Mouse (Mus musculus): Measurements from ENCODE around the gene Lypd6.

The Lypd6 gene

GRCm38 (mm10) chr2:50163608-50164007, 97.4 kb downstream of the Lypd6 start:
- in situ Hi-C loops (cut with MboI; ENCODE audit: low sequenced_read_pairs), result no loop called here

DNA sequence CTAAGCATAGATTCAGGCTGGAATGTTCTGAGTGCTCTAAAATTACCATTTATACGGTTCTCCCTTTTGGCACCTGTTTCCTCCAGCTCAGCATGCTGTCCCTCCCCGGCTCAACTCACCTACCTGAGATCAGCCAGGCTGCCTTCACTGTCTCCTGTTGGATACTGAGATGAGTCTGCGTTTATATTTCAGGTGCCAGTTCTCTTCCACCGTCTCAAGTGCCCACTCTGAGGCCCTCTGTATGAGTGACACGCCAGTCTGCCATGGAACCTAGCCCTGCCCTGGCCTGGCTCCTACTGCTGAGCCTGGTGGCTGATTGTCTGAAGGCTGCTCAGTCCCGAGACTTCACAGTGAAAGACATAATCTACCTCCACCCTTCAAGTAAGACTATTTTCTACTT, 99.0 kb downstream of the Lypd6 start:
- in situ Hi-C loops (cut with MboI; ENCODE audit: low sequenced_read_pairs), result no loop called here

DNA sequence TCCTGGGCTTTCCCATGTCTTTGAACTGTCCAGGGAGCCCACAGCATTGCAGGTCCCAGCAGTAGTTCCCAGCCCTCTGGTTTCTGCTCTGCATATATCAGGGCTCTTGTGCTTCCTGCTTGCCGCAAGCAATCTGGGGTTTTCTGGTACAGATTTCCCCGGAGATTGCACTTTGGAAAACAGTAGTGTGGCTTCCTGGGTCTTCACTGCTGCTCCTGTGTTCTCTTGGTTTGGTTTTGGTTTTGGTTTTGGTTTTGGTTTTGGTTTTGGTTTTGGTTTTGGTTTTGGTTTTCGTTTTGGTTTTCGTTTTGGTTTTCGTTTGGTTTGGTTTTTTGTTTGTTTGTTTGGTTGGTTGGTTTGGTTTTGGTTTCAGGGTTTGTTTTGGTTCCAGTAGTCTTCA, 99.9 kb downstream of the Lypd6 start:
- in situ Hi-C loops (cut with MboI; ENCODE audit: low sequenced_read_pairs), result no loop called here

- in situ Hi-C loops (cut with MboI; ENCODE audit: low sequenced_read_pairs), result no loop called here
These were observed 107.7 kb downstream of the Lypd6 start for GRCm38 (mm10) chr2:50173730-50174528.

DNA sequence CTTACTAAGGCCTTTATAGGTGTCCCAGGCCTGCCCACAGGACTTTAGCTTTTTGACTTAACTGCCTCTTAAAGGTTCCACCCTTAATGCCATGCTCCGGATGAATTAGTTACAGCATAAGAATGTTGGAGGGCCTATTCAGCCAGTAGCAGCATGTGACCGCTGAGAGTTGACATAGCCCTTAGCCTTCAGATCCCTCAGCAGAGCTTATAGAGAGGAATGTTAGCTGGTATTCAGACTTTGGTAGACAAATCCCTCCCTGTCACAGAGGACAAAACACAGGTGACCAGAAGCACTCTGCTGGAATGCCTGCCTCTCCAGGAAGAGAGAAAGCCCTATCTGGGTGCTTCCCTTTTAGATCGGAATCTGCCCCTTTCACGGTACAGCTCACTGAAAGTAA, 109.5 kb downstream of the Lypd6 start:
- in situ Hi-C loops (cut with MboI; ENCODE audit: low sequenced_read_pairs), result no loop called here

DNA sequence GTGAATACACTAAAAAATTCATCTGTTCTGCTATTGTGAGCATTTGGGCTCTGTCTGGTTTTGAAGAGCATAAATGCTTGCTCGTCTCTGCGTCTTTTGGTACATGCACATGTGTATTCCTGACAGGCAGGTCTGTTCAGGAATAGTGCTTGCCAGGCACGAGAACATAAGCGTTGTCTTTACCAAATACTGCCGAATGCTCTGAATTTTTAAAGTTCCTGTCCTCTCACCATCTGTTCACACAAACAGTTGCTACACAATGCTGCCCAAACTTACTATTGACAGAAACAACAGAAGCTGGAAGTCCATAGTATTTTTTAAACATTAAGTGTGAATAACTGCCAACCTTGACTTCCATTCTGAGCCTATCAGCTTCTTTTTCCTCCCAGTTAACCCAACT, 112.9 kb downstream of the Lypd6 start:
- in situ Hi-C loops (cut with MboI; ENCODE audit: low sequenced_read_pairs), result no loop called here

- in situ Hi-C loops (cut with MboI; ENCODE audit: low sequenced_read_pairs), result no loop called here
These were observed 114.2 kb downstream of the Lypd6 start for GRCm38 (mm10) chr2:50180423-50180822.

GRCm38 (mm10) chr2:50181332-50181731, 115.1 kb downstream of the Lypd6 start:
- in situ Hi-C loops (cut with MboI; ENCODE audit: low sequenced_read_pairs), result no loop called here

DNA sequence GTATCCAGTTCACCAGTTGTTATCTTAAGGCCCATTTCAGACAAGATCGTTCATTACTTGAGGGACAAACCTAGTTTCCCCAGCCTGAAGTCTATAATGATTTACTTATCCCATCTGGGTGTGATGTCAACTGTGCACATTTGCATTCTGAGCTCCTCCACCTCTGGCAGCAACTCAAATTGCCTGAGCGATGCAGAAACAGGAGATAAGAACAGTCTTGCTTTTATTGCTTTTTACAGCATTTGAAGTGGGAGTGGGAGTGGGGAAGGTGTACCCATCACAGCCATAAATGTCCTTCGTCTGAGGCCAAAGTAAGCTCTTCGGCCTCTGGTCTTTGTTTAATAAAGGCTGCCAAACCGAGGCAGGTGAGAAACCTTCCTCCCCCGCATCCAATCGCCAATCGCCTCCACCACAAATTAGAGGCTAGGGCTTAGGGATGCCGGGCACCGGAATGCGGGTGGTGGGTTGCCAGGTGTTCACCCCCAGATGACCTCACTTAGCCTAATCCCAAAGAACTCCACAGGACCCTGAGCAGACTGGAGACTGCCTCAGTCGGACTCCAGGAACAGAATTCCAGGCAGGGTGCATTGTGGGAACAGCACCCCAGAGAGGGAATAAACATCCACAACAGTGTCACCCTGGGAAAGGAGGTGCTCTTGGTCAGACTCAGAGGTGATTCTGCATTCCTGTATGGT, 120.6 kb downstream of the Lypd6 start:
- in situ Hi-C loops (cut with MboI; ENCODE audit: low sequenced_read_pairs), result no loop called here

DNA sequence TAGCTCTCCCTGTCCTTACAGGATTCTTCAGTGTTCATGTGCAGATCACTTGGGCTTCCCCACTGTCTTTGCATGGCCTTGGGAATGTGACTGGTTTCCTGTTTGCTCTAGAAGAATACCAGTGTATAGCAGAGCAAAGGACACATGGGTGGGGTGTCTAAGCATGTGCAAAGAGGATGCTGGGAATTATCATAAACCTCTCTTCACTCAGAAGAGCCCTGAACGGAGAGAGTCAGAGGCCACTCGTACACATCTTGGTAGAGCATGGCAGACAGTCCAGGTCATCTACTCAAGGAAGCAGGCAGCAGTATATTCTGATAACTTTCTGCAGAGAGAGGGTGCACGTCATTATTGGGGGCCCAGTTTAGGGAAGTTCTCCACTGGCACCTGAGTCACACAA, 122.6 kb downstream of the Lypd6 start:
- in situ Hi-C loops (cut with MboI; ENCODE audit: low sequenced_read_pairs), result no loop called here

- in situ Hi-C loops (cut with MboI; ENCODE audit: low sequenced_read_pairs), result no loop called here
These were observed 130.5 kb downstream of the Lypd6 start for GRCm38 (mm10) chr2:50196681-50197080.

- in situ Hi-C loops (cut with MboI; ENCODE audit: low sequenced_read_pairs), result no loop called here
These were observed 131.6 kb downstream of the Lypd6 start for GRCm38 (mm10) chr2:50197801-50198200.

- in situ Hi-C loops (cut with MboI; ENCODE audit: low sequenced_read_pairs), result no loop called here
These were observed 134.3 kb downstream of the Lypd6 start for GRCm38 (mm10) chr2:50200541-50200940.

DNA sequence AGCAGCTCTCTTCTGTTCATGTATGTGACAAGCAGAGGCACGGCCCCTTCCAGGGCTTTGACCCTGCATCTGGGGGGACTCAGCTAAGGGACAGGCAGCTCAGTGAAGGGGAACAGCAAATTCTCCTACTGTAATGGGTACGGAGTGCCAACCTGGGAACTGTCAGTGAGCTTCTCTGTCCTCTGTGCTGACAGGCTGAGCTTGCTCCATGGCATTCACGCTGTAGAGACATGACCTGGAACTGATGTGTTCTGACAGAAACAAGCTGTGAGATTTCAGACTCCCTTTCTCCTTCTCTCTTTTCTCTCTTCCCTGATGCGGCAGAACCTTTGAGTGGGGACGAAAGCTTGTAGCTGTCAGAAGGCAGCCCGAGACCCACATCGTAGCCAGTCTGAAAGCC, 154.3 kb downstream of the Lypd6 start:
- in situ Hi-C loops (cut with MboI; ENCODE audit: low sequenced_read_pairs), result no loop called here

DNA sequence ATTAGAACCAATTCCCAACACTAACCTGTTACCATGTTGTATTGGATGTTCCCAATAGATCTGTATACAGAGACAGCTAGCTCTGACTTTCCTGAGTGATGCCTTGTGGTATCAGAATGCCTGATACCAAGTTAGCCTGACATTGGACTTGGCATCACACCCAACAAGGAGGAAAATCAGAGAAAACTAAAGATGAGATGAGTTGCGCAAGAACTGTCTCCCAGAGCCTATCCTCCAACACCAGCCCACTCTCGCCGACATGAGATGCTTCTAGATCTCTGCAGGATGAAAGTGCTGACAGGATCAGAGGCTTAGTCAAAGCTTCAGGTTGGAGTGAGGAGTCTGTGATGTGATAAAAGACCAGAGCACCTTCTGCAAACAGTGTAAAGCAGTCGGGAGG, 158.8 kb downstream of the Lypd6 start:
- in situ Hi-C loops (cut with MboI; ENCODE audit: low sequenced_read_pairs), result no loop called here

DNA sequence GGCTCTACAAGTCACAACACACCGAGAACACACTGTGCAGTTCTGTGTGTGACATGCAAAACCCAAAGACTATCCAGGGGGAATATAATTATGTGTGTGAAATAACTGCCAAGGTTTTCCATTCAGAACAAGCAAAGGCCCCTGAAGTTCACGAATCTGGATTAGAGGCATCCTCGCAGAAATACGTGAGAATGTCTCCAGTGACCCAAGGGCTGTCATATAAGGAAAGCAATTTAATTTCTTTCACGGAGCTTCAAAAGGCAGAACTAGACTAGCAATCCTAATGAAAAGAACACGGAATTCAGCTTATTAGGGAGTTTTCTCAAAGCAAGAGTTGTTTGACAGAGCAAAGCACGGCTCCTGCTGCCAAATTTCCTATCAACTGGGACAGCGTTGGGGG, 167.3 kb downstream of the Lypd6 start:
- in situ Hi-C loops (cut with MboI; ENCODE audit: low sequenced_read_pairs), result no loop called here

All from CH12F3 (cell line).